Mouse (Mus musculus) neutrophil, adult 5-6 weeks (primary cell): ENCODE data around the gene Gm17267. TPM values are rescaled to one million over a fixed set of nuclear protein-coding genes. Genes with fewer than 3 reads are reported as not detected.
"Not testable (repeated sequence)": the region's sequence is repeated elsewhere in the genome, so short reads cannot be mapped to it uniquely, and the experiment has no call there.

Experiments
- ATAC-seq: fragments of 151-379, 151-347 bp; 2 replicates; pipeline ENCODE4 v1.8.0; 2017; ENCODE audit warnings: mild to moderate bottlenecking, moderate TSS enrichment; ENCODE audit not compliant: insufficient number of reproducible peaks, poor library complexity, low FRiP score, severe bottlenecking; ENCODE audit errors: extremely low read depth
- total RNA-seq: library from RNA; stranded (forward); fragments of 200-1000 nt; gene quantifications from 2 replicates; pipeline ENCODE4 v1.2.3, GENCODE M21; 2017

Gene Gm17267
- not detected in 2 replicates for total RNA-seq

DNA sequence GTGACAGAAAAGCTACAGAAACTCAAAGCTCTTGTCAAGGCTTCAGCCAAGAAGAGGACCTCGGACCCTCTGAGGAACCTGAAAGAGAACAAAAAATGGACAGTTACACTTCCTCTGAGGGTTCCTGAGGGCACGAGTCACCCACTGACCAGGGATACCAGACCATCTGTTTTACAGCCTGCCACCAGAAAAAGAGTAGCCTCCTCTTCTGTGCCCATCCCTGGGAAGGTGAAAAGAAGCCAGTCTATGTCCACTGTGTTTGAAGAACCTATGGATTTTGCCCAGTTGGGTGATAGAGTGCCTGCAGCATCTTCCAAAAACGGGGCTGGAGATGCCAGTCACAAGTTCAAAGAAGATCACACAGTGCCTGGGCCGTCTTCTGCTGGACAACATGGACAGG lies at the start of gene Gm17267:
TSS of gene Gm17267 (plus strand) at position 301 of the 400 bp plus-strand sequence.
- ATAC-seq: not testable (repeated sequence)
